Comparison of ENCODE assay signal across 16 mouse cellular contexts in the genomic region with DNA sequence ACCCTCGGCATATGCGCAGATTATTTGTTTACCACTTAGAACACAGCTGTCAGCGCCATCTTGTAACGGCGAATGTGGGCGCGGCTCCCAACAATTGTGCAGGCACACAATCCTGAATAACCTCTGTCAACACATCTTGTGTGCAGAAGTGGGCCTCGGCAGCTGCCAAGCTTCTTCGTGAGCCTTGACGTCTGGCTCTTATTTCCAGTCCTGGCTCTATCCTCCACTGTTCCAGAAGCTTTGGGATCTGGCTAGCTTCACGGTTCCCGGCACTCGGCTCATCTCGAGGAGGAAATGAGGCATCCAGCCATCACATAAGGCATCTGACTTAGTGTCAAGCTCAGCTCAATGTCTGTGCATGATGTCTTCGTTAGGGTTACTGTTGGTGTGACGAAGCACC.
"Had no signal": no experiment of that assay in that cellular context is flagged by ENCODE, and none has a peak within 500 bp of the region (broad histone marks: within the 10 kb centered on the region; RNA-seq: fewer than 3 reads in every experiment).

No protein-coding gene starts in this region.

- H3K36me3 ChIP-seq: lung, embryonic 15.5 days; midbrain, embryonic 10.5 days; midbrain, embryonic 13.5 days; midbrain, embryonic 15.5 days; neural tube, embryonic 12.5 days; stomach, embryonic 15.5 days had no signal

- H3K4me1 ChIP-seq: lung, embryonic 15.5 days; midbrain, embryonic 10.5 days; midbrain, embryonic 13.5 days; midbrain, embryonic 15.5 days; neural tube, embryonic 12.5 days; stomach, embryonic 15.5 days had no signal

- H3K27ac ChIP-seq: lung, embryonic 15.5 days; macrophage; midbrain, embryonic 10.5 days; midbrain, embryonic 13.5 days; midbrain, embryonic 15.5 days; neural tube, embryonic 12.5 days; stomach, embryonic 15.5 days; stomach, postnatal 0 days had no signal

- H3K9ac ChIP-seq: lung, embryonic 15.5 days; midbrain, embryonic 13.5 days; midbrain, embryonic 15.5 days; neural tube, embryonic 12.5 days; stomach, embryonic 15.5 days had no signal

- DNase-seq: lung, adult 2 months; lung, postnatal 14 days; lung, postnatal 36 days; right cerebral cortex, postnatal 14 days; thymus, adult 2 months; thymus, postnatal 25 days; thymus, postnatal 4 days had no signal

- ATAC-seq: lung, postnatal 0 days; midbrain, embryonic 13.5 days; midbrain, embryonic 15.5 days had no signal

- H3K9me3 ChIP-seq: lung, embryonic 15.5 days; midbrain, embryonic 15.5 days; neural tube, embryonic 12.5 days; stomach, embryonic 15.5 days had no signal

- H3K4me3 ChIP-seq: lung, embryonic 15.5 days; midbrain, embryonic 10.5 days; midbrain, embryonic 13.5 days; midbrain, embryonic 15.5 days; neural tube, embryonic 12.5 days; stomach, embryonic 15.5 days had no signal

- H3K4me2 ChIP-seq: lung, embryonic 15.5 days; midbrain, embryonic 13.5 days; midbrain, embryonic 15.5 days; neural tube, embryonic 12.5 days; stomach, embryonic 15.5 days had no signal

- H3K27me3 ChIP-seq: lung, embryonic 15.5 days; midbrain, embryonic 13.5 days; midbrain, embryonic 15.5 days; neural tube, embryonic 12.5 days; stomach, embryonic 15.5 days had no signal
